Mouse (Mus musculus): ENCODE data around the gene Gm49378. TPM values are rescaled to one million over a fixed set of nuclear protein-coding genes. Genes with fewer than 3 reads are reported as not detected.

Gene Gm49378
- total and polyA plus RNA-seq, 3 experiments: 2.4 to 7.2 (median 2.9) TPM

DNA sequence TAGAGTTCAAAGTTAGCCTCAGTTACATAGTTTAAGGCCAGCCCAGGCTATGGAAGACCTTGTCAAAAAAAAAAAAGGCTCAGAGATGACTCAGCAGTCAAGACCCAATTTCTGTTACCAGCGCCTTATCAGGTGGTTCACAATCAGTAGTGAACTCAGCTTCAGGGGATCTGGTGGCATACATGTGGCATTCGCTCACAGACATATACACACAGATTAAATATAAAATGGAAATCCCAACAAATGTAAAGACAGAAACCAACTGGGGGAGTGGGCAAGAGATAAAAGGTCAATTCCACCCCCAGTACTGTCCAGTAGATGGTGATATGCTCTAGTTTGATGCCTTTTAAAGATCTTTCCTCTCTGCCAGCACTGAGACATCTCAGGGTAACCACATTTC, 51.5 kb downstream of the Gm49378 start:
- ATAC-seq (ENCODE audit: extremely low read depth, insufficient number of reproducible peaks, low FRiP score, poor library complexity, severe bottlenecking) (peak; percentile 17), DNase-seq (ENCODE audit: low spot score) (peak; percentile 31)
- Histone ChIP-seq H3K27me3 (ENCODE audit: insufficient read depth, low read length) (no peaks in the 10 kb centered on the region), H3K9me3 (replicated peaks) (no peaks in the 10 kb centered on the region), H3K36me3 (replicated peaks) (peaks cover 49% of the 10 kb centered on the region), H3K4me3 (ENCODE audit: low read depth, low read length) (no peak overlapping the region; the same call in 1 of the 2 replicates), H3K4me1 (ENCODE audit: insufficient read depth, low read depth, low read length) (peaks cover 72% of the 10 kb centered on the region)
- TF ChIP-seq TAL1 (conservative IDR thresholded peaks at IDR 0.05; ENCODE audit: low read depth, low read length) (no peak; the same call in 1 of the 2 replicates), CTCF (IDR thresholded peaks at IDR 0.05; ENCODE audit: low read depth, low read length) (no peak), GATA1 (IDR thresholded peaks at IDR 0.05; ENCODE audit: borderline replicate concordance, low read length) (no peak), GATA2 (IDR thresholded peaks at IDR 0.05; ENCODE audit: borderline replicate concordance, low read depth, low read length) (no peak), POLR2AphosphoS5 (IDR thresholded peaks at IDR 0.05; ENCODE audit: insufficient replicate concordance, low read depth, low read length) (no peak)

DNA sequence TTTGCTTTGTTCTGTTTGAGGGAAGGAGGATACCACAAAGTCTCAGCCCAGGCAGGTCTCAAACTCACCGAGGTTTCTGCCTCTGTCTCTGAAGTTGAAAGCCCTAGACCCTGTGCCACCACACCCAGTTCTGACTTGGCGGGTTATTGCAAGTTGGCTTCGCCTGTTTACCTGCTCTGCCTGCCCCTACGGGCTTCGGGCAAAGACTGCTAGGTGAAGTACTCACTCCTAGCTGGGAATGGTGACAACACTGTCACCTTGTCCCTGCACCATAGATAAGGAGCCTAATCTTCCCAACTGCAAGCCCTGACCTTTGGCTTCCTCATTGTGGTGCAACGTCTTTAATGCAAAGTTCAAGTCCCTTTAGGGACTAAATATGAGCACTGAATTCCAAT, 52.1 kb downstream of the Gm49378 start:
- ATAC-seq (ENCODE audit: extremely low read depth, insufficient number of reproducible peaks, low FRiP score, poor library complexity, severe bottlenecking): no peak
- no peak for DNase-seq (ENCODE audit: low spot score)
- TF ChIP-seq TAL1 (conservative IDR thresholded peaks at IDR 0.05; ENCODE audit: low read depth, low read length) (peak; percentile 62), CTCF (IDR thresholded peaks at IDR 0.05; ENCODE audit: low read depth, low read length) (no peak)
- H3K27me3 ChIP-seq (ENCODE audit: insufficient read depth, low read length): no peaks in the 10 kb centered on the region
- peaks cover 78% of the 10 kb centered on the region for H3K4me1 ChIP-seq (ENCODE audit: insufficient read depth, low read depth, low read length)
- H3K4me3 ChIP-seq (ENCODE audit: low read depth, low read length): peak overlapping the region; percentile 90; the same call in 1 of the 2 replicates
- H3K36me3 ChIP-seq (replicated peaks): peaks cover 55% of the 10 kb centered on the region
- H3K9me3 ChIP-seq (replicated peaks): no peaks in the 10 kb centered on the region

DNA sequence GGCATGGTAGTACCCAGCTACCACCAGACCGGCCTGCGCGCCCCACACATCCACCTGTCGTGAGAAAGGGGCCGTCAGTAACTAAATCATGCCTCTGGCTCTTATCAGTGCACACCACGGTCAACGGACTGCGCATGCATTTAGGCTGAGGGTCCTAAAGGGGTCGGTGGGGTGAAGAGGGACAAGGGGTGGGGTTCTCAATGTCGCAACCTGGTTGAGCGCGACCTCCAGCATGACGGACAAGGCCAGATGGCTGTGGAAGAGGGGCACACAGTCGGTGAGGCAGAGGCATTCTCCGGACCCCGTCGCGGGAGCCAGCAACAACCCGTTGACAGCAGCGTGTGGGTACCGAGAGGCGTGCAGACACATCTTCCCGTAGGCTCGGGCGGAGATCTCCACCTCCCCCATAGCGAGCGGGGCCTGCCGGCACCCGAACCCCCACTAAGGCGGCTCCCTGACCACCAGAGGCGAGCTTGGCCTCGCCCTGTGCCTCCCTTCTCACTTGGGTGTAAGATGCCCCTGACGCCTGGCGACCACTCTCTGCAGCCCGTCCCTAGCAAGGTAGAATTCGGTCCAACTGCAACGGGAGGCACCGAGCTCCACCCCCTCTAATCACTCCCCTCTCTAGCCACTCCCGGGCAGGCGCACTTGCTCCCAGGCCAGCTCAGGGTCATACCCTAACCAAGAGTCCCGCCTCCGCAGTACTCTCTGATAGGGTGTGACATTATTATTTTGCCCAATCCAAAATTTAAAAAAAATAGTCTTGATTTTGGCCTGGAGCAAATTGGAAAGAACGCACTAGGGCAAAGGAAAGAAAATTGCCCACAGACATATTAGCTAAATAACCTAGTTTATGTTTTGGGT, 52.8 kb downstream of the Gm49378 start, which contains the start of gene Emc9:
Emc9 (minus strand) TSS at position 601 of the 864 bp plus-strand sequence.
- Histone ChIP-seq H3K27me3 (ENCODE audit: insufficient read depth, low read length) (no peaks in the 10 kb centered on the region), H3K4me3 (ENCODE audit: low read depth, low read length) (peak within 1 kb of the TSS; percentile 90), H3K36me3 (replicated peaks) (peaks cover 61% of the 10 kb centered on the region), H3K4me1 (ENCODE audit: insufficient read depth, low read depth, low read length) (peaks cover 80% of the 10 kb centered on the region), H3K9me3 (replicated peaks) (no peaks in the 10 kb centered on the region)
- no peak for TF ChIP-seq GATA2 (IDR thresholded peaks at IDR 0.05; ENCODE audit: borderline replicate concordance, low read depth, low read length)
- no peak for TF ChIP-seq CTCF (IDR thresholded peaks at IDR 0.05; ENCODE audit: low read depth, low read length)
- TF ChIP-seq POLR2AphosphoS5 (IDR thresholded peaks at IDR 0.05; ENCODE audit: insufficient replicate concordance, low read depth, low read length): no peak
- no peak for TF ChIP-seq GATA1 (IDR thresholded peaks at IDR 0.05; ENCODE audit: borderline replicate concordance, low read length)
- TF ChIP-seq TAL1 (conservative IDR thresholded peaks at IDR 0.05; ENCODE audit: low read depth, low read length): no peak
- ATAC-seq (ENCODE audit: extremely low read depth, insufficient number of reproducible peaks, low FRiP score, poor library complexity, severe bottlenecking) (peak; percentile 76), DNase-seq (ENCODE audit: low spot score) (peak; percentile 90)

DNA sequence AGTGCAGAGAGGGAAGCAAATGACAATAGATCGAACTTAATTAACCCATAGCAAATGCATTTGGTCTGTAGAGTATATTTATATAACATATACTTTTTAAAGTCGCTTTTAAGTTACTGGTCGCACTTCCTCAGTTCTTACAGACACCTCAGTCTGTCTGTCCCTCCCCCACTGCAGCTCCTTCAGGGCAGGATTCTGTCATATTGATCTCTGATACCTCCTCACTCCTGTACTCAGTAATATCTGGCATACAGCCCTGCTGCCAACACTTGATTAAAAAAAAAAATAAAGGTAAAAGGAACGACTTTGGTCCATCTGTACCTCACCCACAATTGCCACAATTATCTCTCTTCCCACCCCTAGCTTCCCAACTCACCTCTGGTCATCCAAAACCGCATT, 53.4 kb downstream of the Gm49378 start:
- Histone ChIP-seq H3K27me3 (ENCODE audit: insufficient read depth, low read length) (no peaks in the 10 kb centered on the region), H3K4me1 (ENCODE audit: insufficient read depth, low read depth, low read length) (peaks cover 80% of the 10 kb centered on the region), H3K4me3 (ENCODE audit: low read depth, low read length) (peak overlapping the region; percentile 90), H3K36me3 (replicated peaks) (peaks cover 62% of the 10 kb centered on the region), H3K9me3 (replicated peaks) (no peaks in the 10 kb centered on the region)
- DNase-seq (ENCODE audit: low spot score) (no peak), ATAC-seq (ENCODE audit: extremely low read depth, insufficient number of reproducible peaks, low FRiP score, poor library complexity, severe bottlenecking) (no peak)
- TF ChIP-seq POLR2AphosphoS5 (IDR thresholded peaks at IDR 0.05; ENCODE audit: insufficient replicate concordance, low read depth, low read length) (no peak), TAL1 (conservative IDR thresholded peaks at IDR 0.05; ENCODE audit: low read depth, low read length) (no peak), CTCF (IDR thresholded peaks at IDR 0.05; ENCODE audit: low read depth, low read length) (no peak), GATA2 (IDR thresholded peaks at IDR 0.05; ENCODE audit: borderline replicate concordance, low read depth, low read length) (no peak), GATA1 (IDR thresholded peaks at IDR 0.05; ENCODE audit: borderline replicate concordance, low read length) (no peak)

DNA sequence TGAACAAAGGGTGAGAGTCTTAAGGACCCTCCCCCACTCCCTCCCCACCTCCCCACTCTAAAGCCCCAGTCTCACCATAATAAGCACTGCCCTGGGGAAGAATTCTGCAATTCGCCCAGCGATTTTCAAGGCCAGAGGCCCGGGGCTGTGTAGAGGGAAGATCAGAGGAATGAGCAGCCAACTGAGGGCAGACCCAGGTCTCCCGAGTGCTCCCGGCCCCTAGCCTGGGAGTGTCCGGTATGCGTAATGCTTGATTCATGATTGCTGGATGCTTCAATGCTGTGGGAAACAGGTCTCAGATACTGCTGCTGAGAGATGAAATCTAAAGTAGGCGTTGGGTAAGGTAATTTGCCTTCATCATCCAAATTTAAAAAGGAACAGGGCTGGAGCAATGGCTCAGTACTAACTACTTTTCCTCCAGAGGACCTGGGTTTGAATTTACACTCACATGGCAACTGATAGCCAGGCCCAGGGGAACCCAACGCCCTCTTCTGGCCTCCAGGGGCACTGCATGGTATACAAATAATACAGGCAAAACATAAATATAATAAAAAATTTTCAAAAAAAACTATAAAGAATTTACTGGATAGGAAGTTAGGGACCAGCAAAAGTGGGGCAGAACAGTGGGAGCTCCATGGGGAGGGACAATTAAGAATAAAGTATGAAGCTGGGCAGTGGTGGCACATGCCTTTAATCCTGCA, 55.6 kb downstream of the Gm49378 start:
- Histone ChIP-seq H3K4me1 (ENCODE audit: insufficient read depth, low read depth, low read length) (peaks cover 80% of the 10 kb centered on the region), H3K9me3 (replicated peaks) (no peaks in the 10 kb centered on the region), H3K36me3 (replicated peaks) (peaks cover 43% of the 10 kb centered on the region), H3K4me3 (ENCODE audit: low read depth, low read length) (no peak overlapping the region), H3K27me3 (ENCODE audit: insufficient read depth, low read length) (no peaks in the 10 kb centered on the region)
- peak; percentile 13; the same call in 1 of the 2 replicates for TF ChIP-seq CTCF (IDR thresholded peaks at IDR 0.05; ENCODE audit: low read depth, low read length)
- no peak for TF ChIP-seq GATA2 (IDR thresholded peaks at IDR 0.05; ENCODE audit: borderline replicate concordance, low read depth, low read length)
- no peak for ATAC-seq (ENCODE audit: extremely low read depth, insufficient number of reproducible peaks, low FRiP score, poor library complexity, severe bottlenecking)
- no peak for DNase-seq (ENCODE audit: low spot score)

DNA sequence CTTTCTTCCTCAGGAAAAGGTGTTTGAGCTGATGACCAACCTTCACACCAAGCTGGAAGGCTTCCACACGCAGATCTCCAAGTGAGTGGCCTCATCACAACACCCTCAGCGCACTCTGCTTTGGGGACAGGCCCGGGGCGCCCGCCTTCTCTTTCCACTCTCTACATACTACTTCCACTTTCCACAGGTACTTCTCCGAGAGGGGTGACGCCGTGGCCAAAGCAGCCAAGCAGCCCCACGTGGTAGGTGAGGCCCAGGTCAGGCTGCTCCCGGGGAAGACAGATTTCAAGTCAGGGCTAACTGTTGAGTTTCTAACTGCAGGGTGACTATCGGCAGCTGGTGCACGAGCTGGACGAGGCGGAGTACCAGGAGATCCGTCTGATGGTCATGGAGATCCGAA, 57.0 kb downstream of the Gm49378 start:
- TF ChIP-seq TAL1 (conservative IDR thresholded peaks at IDR 0.05; ENCODE audit: low read depth, low read length) (no peak), CTCF (IDR thresholded peaks at IDR 0.05; ENCODE audit: low read depth, low read length) (no peak), GATA1 (IDR thresholded peaks at IDR 0.05; ENCODE audit: borderline replicate concordance, low read length) (no peak), GATA2 (IDR thresholded peaks at IDR 0.05; ENCODE audit: borderline replicate concordance, low read depth, low read length) (no peak), POLR2AphosphoS5 (IDR thresholded peaks at IDR 0.05; ENCODE audit: insufficient replicate concordance, low read depth, low read length) (no peak)
- Histone ChIP-seq H3K9me3 (replicated peaks) (no peaks in the 10 kb centered on the region), H3K27me3 (ENCODE audit: insufficient read depth, low read length) (no peaks in the 10 kb centered on the region), H3K4me1 (ENCODE audit: insufficient read depth, low read depth, low read length) (peaks cover 77% of the 10 kb centered on the region), H3K36me3 (replicated peaks) (peaks cover 40% of the 10 kb centered on the region), H3K4me3 (ENCODE audit: low read depth, low read length) (no peak overlapping the region)
- no peak for ATAC-seq (ENCODE audit: extremely low read depth, insufficient number of reproducible peaks, low FRiP score, poor library complexity, severe bottlenecking)
- DNase-seq (ENCODE audit: low spot score): no peak
